Mouse (Mus musculus): ENCODE data around the gene Lax1. TPM values are rescaled to one million over a fixed set of nuclear protein-coding genes. Genes with fewer than 3 reads are reported as not detected.

The Lax1 gene
- 0.66 and 0.81 TPM in 2 replicates for polyA plus RNA-seq (2015; fragmentation: Nextera tagmentation; extraction: Ambion mirVana)

DNA sequence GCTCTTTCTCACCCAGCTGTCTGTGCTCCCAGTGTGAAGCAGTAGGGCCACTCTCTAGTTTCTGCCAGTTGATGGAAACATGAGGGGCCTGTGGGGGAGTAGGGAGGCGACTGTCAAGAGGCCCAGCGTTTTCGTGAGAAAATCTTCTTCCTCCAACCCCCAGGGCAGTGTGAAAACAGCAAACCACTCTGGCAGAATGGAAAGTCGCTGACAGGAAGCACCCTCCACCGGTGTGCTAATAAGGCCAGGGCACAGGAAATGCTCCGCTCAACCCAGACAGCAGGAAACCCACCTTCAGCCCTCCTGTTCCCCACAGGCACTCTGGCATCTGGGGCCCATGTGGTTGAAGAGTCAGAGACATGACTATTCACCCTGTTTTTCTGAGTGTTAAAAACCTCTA, at the start of gene Lax1:
Gene Lax1 (minus strand): TSS at position 212 of the 400 bp plus-strand sequence.
- no peak for ATAC-seq (replicated peaks; ENCODE audit: low FRiP score)
- peaks cover 34% of the 10 kb centered on the region for H3K4me1 ChIP-seq
- H3K9me3 ChIP-seq (replicated peaks), result no peaks in the 10 kb centered on the region
- no peaks in the 10 kb centered on the region for H3K36me3 ChIP-seq
- peak within 1 kb of the TSS; percentile 51; the same call in 1 of the 2 replicates for H3K27ac ChIP-seq
- no peak within 1 kb of the TSS for H3K4me2 ChIP-seq
- H3K4me3 ChIP-seq (replicated peaks), result no peak within 1 kb of the TSS
- WGBS, result 11% methylated on average over 6 of the region's 6 CpGs
- H3K27me3 ChIP-seq, result no peaks in the 10 kb centered on the region
- no peak within 1 kb of the TSS for H3K9ac ChIP-seq

DNA sequence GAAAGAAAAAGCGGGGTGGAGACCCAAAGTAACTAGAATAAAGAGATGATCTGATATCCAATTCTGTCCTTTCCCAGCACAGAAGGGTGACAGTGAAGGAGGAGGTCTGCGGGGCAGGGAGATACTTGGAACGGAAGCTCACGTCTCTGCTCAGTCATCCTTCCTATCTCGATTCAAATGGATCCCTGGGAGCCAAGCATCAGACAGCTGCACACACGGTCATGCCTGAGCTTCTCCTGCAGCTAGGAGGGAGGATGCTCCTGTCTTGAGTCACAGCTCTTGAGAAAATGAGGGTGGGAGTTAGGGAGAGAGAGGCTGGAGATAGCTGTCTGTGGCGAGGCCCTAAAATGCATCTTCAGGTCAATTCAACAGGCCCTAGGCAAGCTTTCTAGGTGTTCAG, 46.8 kb upstream of the Lax1 start:
- H3K4me3 ChIP-seq (replicated peaks), result no peak overlapping the region
- peaks cover 1% of the 10 kb centered on the region; the same call in 1 of the 2 replicates for H3K36me3 ChIP-seq
- H3K9me3 ChIP-seq (replicated peaks), result no peaks in the 10 kb centered on the region
- peaks cover 34% of the 10 kb centered on the region for H3K4me1 ChIP-seq
- no peak overlapping the region for H3K4me2 ChIP-seq
- H3K9ac ChIP-seq, result no peak overlapping the region
- WGBS, result 61% methylated on average over 7 of the region's 7 CpGs
- H3K27me3 ChIP-seq, result peaks cover 15% of the 10 kb centered on the region
- no peak; the same call in 1 of the 2 replicates for ATAC-seq (replicated peaks; ENCODE audit: low FRiP score)
- no peak overlapping the region for H3K27ac ChIP-seq

- ATAC-seq (replicated peaks; ENCODE audit: low FRiP score), result peak; percentile 73
- peaks cover 11% of the 10 kb centered on the region for H3K27me3 ChIP-seq
- H3K27ac ChIP-seq, result no peak overlapping the region
- H3K9me3 ChIP-seq (replicated peaks), result no peaks in the 10 kb centered on the region
- WGBS, result 8% methylated on average over 17 of the region's 17 CpGs
- peak overlapping the region; percentile 34; the same call in 1 of the 2 replicates for H3K9ac ChIP-seq
- H3K4me3 ChIP-seq (replicated peaks), result peak overlapping the region; percentile 39
- peak overlapping the region; percentile 61 for H3K4me2 ChIP-seq
- peaks cover 29% of the 10 kb centered on the region for H3K4me1 ChIP-seq
- peaks cover 6% of the 10 kb centered on the region; the same call in 1 of the 2 replicates for H3K36me3 ChIP-seq
These were observed 46.2 kb upstream of the Lax1 start for GRCm38 (mm10) chr1:133735995-133736652.

DNA sequence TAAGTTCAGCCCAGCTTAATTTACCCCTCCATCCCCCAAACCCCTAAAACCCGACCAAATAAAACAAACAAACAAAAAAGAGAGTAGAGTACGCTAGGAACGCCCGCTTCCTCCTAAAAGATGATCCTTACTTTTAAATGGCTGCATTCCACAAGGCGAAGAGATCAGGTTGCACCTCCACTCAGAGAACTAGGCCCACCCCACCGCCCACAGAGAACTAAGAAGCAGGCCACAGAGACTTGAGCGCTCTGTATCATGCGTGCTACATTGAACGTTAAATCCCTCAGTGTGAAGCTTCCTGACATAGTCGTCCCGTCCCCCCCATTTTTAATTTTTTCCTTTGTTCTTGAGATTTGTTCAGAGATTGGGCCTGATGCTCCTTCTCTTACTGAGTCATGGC, 42.9 kb upstream of the Lax1 start:
- ATAC-seq (replicated peaks; ENCODE audit: low FRiP score), result no peak
- Histone ChIP-seq H3K36me3 (peaks cover 27% of the 10 kb centered on the region), H3K4me3 (replicated peaks) (no peak overlapping the region), H3K27me3 (peaks cover 10% of the 10 kb centered on the region), H3K4me2 (no peak overlapping the region), H3K9ac (no peak overlapping the region), H3K4me1 (peaks cover 27% of the 10 kb centered on the region), H3K27ac (no peak overlapping the region), H3K9me3 (replicated peaks) (no peaks in the 10 kb centered on the region)
- WGBS, result 27% methylated on average over 11 of the region's 11 CpGs

GRCm38 (mm10) chr1:133728339-133728738, 38.4 kb upstream of the Lax1 start:
- H3K9me3 ChIP-seq (replicated peaks), result no peaks in the 10 kb centered on the region
- no peaks in the 10 kb centered on the region; the same call in 1 of the 2 replicates for H3K27me3 ChIP-seq
- WGBS, result 77% methylated on average over 7 of the region's 7 CpGs
- H3K9ac ChIP-seq, result no peak overlapping the region
- ATAC-seq (replicated peaks; ENCODE audit: low FRiP score), result no peak
- peaks cover 35% of the 10 kb centered on the region for H3K36me3 ChIP-seq
- no peak overlapping the region for H3K4me2 ChIP-seq
- peaks cover 8% of the 10 kb centered on the region for H3K4me1 ChIP-seq
- H3K4me3 ChIP-seq (replicated peaks), result no peak overlapping the region
- H3K27ac ChIP-seq, result no peak overlapping the region

GRCm38 (mm10) chr1:133720342-133720741, 30.4 kb upstream of the Lax1 start:
- Histone ChIP-seq H3K4me2 (no peak overlapping the region), H3K9me3 (replicated peaks) (no peaks in the 10 kb centered on the region), H3K4me3 (replicated peaks) (no peak overlapping the region), H3K4me1 (no peaks in the 10 kb centered on the region), H3K9ac (no peak overlapping the region), H3K27ac (no peak overlapping the region), H3K36me3 (peaks cover 7% of the 10 kb centered on the region; the same call in 1 of the 2 replicates), H3K27me3 (no peaks in the 10 kb centered on the region)
- 90% methylated on average over 7 of the region's 7 CpGs for WGBS
- no peak for ATAC-seq (replicated peaks; ENCODE audit: low FRiP score)

- WGBS, result 87% methylated on average over 8 of the region's 8 CpGs
- H3K27me3 ChIP-seq, result no peaks in the 10 kb centered on the region
- H3K4me1 ChIP-seq, result 0 out of 2 replicates have a peak, but pooled peaks cover 3% of the 10 kb centered on the region
- no peak overlapping the region for H3K4me3 ChIP-seq (replicated peaks)
- no peak overlapping the region for H3K9ac ChIP-seq
- no peak overlapping the region for H3K4me2 ChIP-seq
- no peaks in the 10 kb centered on the region for H3K9me3 ChIP-seq (replicated peaks)
- H3K27ac ChIP-seq, result no peak overlapping the region
- peaks cover 12% of the 10 kb centered on the region for H3K36me3 ChIP-seq
- no peak for ATAC-seq (replicated peaks; ENCODE audit: low FRiP score)
These were observed 28.9 kb upstream of the Lax1 start for GRCm38 (mm10) chr1:133718786-133719185.

DNA sequence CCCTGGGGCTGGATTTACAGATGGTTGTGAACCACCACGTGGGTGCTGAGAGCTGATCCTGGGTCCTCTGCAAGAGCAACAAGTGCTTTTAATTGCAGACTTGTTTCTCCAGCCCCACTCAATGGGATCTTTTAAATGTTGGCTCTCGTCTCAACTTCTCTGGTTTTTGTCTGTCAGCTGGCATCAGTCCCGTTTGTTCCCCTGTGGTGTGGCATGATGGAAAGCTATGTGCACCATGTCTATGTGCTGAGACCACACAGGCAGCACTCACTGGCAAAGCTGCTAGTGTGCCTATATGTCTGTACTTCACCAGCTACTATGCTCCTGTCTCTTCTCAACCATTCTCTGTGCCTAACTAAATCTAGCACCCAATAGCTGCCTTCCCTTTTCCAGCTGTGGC, 28.4 kb upstream of the Lax1 start:
- H3K4me3 ChIP-seq (replicated peaks), result no peak overlapping the region
- no peak overlapping the region for H3K9ac ChIP-seq
- 82% methylated on average over 3 of the region's 3 CpGs for WGBS
- H3K27ac ChIP-seq, result no peak overlapping the region
- H3K4me2 ChIP-seq, result no peak overlapping the region
- H3K27me3 ChIP-seq, result no peaks in the 10 kb centered on the region
- H3K36me3 ChIP-seq, result peaks cover 12% of the 10 kb centered on the region
- H3K9me3 ChIP-seq (replicated peaks), result no peaks in the 10 kb centered on the region
- ATAC-seq (replicated peaks; ENCODE audit: low FRiP score), result no peak
- peaks cover 5% of the 10 kb centered on the region for H3K4me1 ChIP-seq

DNA sequence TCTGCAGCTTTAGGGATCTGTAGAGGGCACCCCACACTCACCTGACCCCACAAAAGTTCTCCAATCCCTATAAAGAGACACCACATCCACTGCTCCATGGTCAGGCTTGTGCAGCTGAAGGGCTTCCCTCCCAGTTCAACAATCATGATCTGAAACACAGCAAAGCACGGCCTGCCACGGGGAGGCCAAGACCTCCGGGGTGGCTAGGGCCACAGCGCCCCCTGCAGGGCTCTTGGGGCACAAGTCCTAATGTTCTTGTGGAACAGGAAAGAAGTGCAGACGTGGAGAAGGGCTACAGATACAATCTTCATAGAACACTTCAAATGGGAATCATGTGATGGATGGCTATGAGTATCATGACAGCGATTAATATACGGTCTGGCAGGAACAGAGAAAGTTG, 26.6 kb upstream of the Lax1 start:
- Histone ChIP-seq H3K9me3 (replicated peaks) (no peaks in the 10 kb centered on the region), H3K27me3 (no peaks in the 10 kb centered on the region), H3K4me3 (replicated peaks) (no peak overlapping the region), H3K27ac (no peak overlapping the region), H3K4me2 (no peak overlapping the region), H3K4me1 (peaks cover 21% of the 10 kb centered on the region), H3K9ac (no peak overlapping the region), H3K36me3 (peaks cover 12% of the 10 kb centered on the region)
- 29% methylated on average over 7 of the region's 7 CpGs for WGBS
- no peak for ATAC-seq (replicated peaks; ENCODE audit: low FRiP score)

DNA sequence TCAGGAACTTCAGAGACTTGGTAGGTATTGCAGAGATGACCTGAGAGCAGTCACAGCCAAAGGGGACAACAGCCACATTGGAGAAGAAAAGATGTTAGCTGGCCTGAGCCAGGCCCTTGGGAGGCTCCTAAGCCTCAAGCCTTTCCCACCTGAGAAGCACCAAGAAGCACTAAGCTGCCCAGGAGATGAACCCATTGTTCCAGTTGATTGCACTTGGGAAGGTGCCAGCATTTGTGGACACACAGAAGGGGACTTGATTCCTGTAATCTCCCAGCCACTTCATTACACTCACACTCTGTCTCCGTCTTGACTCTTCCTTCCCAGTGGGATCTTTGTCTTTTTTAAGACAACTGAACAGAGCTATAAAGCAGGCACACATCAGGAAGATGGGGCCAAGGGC, 25.3 kb upstream of the Lax1 start:
- H3K4me3 ChIP-seq (replicated peaks), result no peak overlapping the region
- no peak overlapping the region for H3K27ac ChIP-seq
- H3K36me3 ChIP-seq, result peaks cover 12% of the 10 kb centered on the region
- no peak overlapping the region for H3K4me2 ChIP-seq
- no peak overlapping the region for H3K9ac ChIP-seq
- ATAC-seq (replicated peaks; ENCODE audit: low FRiP score), result no peak
- no peaks in the 10 kb centered on the region for H3K9me3 ChIP-seq (replicated peaks)
- H3K27me3 ChIP-seq, result no peaks in the 10 kb centered on the region
- 53% methylated on average over 1 of the region's 1 CpGs for WGBS
- peaks cover 30% of the 10 kb centered on the region for H3K4me1 ChIP-seq

DNA sequence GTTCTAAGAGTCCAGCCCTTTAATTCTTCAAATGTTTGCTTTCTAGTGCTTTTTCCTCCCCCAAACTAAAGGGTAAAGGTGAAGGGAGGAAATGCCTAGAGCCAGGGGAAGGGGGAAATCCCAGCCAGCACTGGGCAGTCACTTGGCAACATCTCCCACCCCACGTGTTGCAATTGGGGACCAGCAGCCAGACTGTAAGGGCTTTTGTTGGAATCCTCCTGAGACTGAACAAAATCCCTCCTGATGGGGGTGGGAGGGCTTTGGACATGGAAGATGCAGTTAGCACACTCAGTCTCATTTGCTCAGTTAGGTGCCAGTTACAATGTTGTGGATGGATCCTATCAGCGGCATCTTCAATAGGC, 23.1 kb upstream of the Lax1 start:
- Histone ChIP-seq H3K36me3 (peaks cover 5% of the 10 kb centered on the region), H3K27me3 (no peaks in the 10 kb centered on the region), H3K4me2 (no peak overlapping the region), H3K27ac (peak overlapping the region; percentile 7; the same call in 1 of the 2 replicates), H3K9ac (no peak overlapping the region), H3K9me3 (replicated peaks) (no peaks in the 10 kb centered on the region), H3K4me1 (peaks cover 35% of the 10 kb centered on the region), H3K4me3 (replicated peaks) (no peak overlapping the region)
- 46% methylated on average over 2 of the region's 2 CpGs for WGBS
- no peak for ATAC-seq (replicated peaks; ENCODE audit: low FRiP score)

- WGBS, result 58% methylated on average over 12 of the region's 12 CpGs
- Histone ChIP-seq H3K27me3 (no peaks in the 10 kb centered on the region), H3K4me2 (no peak overlapping the region), H3K4me1 (peaks cover 38% of the 10 kb centered on the region), H3K9me3 (replicated peaks) (no peaks in the 10 kb centered on the region), H3K27ac (peak overlapping the region; percentile 7; the same call in 1 of the 2 replicates), H3K9ac (no peak overlapping the region), H3K4me3 (replicated peaks) (no peak overlapping the region), H3K36me3 (peaks cover 5% of the 10 kb centered on the region)
- no peak for ATAC-seq (replicated peaks; ENCODE audit: low FRiP score)
These were observed 22.5 kb upstream of the Lax1 start for GRCm38 (mm10) chr1:133712288-133713008.

Data from kidney, embryonic 15.5 days (tissue).